Mouse (Mus musculus) C2C12 (cell line): ENCODE results near the gene Tnfrsf8.

Source experiments
- CEBPB ChIP-seq: IDR thresholded peaks from one replicate; pipeline ENCODE4 v1.6.1; 2011; ENCODE audit warnings: low read depth, mild to moderate bottlenecking, control low read depth, moderate library complexity
- CTCF ChIP-seq: IDR thresholded peaks from one replicate; pipeline ENCODE4 v1.5.1; 2011; ENCODE audit not compliant: control insufficient read depth, insufficient read depth, insufficient read length
- FOSL1 ChIP-seq: IDR thresholded peaks from one replicate; pipeline ENCODE4 v1.8.0; 2011; ENCODE audit warnings: mild to moderate bottlenecking, low read length; ENCODE audit not compliant: poor library complexity, insufficient read depth, severe bottlenecking
- MAX ChIP-seq: IDR thresholded peaks from one replicate; pipeline ENCODE4 v1.6.1; 2011; ENCODE audit warnings: mild to moderate bottlenecking, control low read depth
- MYOD1 ChIP-seq: IDR thresholded peaks from one replicate; pipeline ENCODE4 v1.6.1; 2011; ENCODE audit warnings: low read depth; ENCODE audit not compliant: control insufficient read depth, insufficient read length
- MYOG ChIP-seq: IDR thresholded peaks from one replicate; pipeline ENCODE4 v1.6.1; 2011; ENCODE audit not compliant: control insufficient read depth, insufficient read length; ENCODE audit errors: extremely low read depth
- USF1 ChIP-seq: IDR thresholded peaks from one replicate; pipeline ENCODE4 v1.6.1; 2011; ENCODE audit warnings: low read depth, mild to moderate bottlenecking, control low read depth, moderate library complexity

DNA sequence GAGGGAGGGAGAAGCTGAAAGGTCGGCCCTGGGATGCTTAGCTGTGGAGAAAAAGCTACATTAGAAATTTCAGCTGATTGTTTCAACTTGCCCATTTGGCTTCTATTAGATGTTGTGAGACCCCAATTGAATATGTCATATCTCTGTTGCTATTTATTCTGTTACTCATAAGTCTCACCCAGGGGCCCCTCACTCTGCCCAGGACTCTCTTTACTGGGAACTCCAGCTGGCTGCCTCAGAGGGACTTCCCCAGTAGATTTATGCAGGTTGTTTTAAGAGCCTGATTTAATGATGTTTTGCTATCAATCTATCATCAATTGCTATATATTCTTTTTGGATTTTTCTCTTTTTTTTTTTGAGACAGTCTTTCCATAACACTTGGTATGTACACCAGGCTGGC lies 21.1 kb upstream of the Tnfrsf8 start:
- no peak for TF ChIP-seq CTCF
- TF ChIP-seq MYOD1: no peak
- TF ChIP-seq USF1: no peak
- TF ChIP-seq FOSL1: no peak
- no peak for TF ChIP-seq MAX
- TF ChIP-seq MYOG: no peak
- TF ChIP-seq CEBPB: no peak
